Mouse (Mus musculus): Measurements from ENCODE around the gene Gpatch2.

The Gpatch2 gene

DNA sequence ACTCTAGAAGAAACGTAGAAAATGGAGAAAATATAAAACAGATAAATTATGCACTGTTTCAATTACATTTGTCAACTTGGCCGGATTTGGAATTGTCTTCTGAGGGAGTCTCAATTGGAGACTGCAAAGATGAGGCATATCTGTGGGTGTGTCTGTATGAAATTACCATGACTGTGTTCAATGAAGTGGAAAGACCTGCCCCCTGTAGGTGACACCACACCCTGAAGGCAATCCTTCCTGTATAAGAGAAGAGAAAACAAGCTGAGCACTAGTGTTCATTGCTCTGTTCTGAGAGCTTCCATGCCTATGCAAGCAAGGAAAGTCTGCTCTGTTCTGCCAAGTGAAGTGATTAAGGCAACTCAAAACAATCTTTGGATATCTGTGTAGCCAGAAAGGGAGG lies 153.7 kb downstream of the Gpatch2 start:
- DNase-seq (ENCODE audit: low spot score), result no peak

DNA sequence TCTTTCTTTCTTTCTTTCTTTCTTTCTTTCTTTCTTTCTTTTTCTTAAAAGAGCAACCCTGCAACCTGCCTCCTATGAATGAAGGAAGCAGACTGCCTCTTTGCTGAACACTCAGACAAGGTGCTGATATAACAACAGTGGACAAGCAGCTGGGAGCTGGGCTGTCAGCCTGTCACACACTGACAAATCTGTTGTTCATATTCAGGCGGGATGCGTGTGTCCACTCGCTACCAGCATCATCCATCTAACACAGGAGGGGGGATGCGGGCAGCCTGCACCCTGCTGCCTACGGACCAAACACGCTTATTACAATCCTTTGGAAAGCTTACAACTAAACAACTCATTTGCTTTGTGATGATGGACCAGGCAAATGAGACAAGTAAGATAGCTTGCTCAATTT lies 158.2 kb downstream of the Gpatch2 start:
- no peak for DNase-seq (ENCODE audit: low spot score)

GRCm38 (mm10) chr1:187374418-187374817 lies 159.1 kb downstream of the Gpatch2 start:
- DNase-seq (ENCODE audit: low spot score), result no peak

- DNase-seq (ENCODE audit: low spot score), result no peak
Observed at GRCm38 (mm10) chr1:187376946-187377671, 161.8 kb downstream of the Gpatch2 start.

- DNase-seq (ENCODE audit: low spot score), result no peak
Observed at GRCm38 (mm10) chr1:187377865-187378524, 162.7 kb downstream of the Gpatch2 start.

GRCm38 (mm10) chr1:187389476-187389875 lies 174.2 kb downstream of the Gpatch2 start:
- no peak for DNase-seq (ENCODE audit: low spot score)

GRCm38 (mm10) chr1:187400834-187401233 lies 185.5 kb downstream of the Gpatch2 start:
- DNase-seq (ENCODE audit: low spot score), result no peak
